Mouse (Mus musculus): ENCODE measurements around the gene Ephx1.
"Not testable (repeated sequence)": the region's sequence is repeated elsewhere in the genome, so short reads cannot be mapped to it uniquely, and the experiment has no call there.

Ephx1 gene

GRCm38 (mm10) chr1:180936610-180937398 is 83.9 kb downstream of the Ephx1 start:
- not testable (repeated sequence) for DNase-seq (ENCODE audit: low spot score)

GRCm38 (mm10) chr1:180934467-180935419 is 86.0 kb downstream of the Ephx1 start, which contains the start of gene Lefty1:
Gene Lefty1, plus strand, starts transcription at chr1:180935022.
- no peak for DNase-seq (ENCODE audit: low spot score)

- no peak for DNase-seq (ENCODE audit: low spot score)
Observed at GRCm38 (mm10) chr1:180933659-180934058, 87.0 kb downstream of the Ephx1 start.

- DNase-seq (ENCODE audit: low spot score), result no peak
Observed at GRCm38 (mm10) chr1:180931106-180931505, 89.6 kb downstream of the Ephx1 start.

- DNase-seq (ENCODE audit: low spot score), result no peak
Observed at GRCm38 (mm10) chr1:180929599-180929998, 91.1 kb downstream of the Ephx1 start.

- DNase-seq (ENCODE audit: low spot score), result no peak
Observed at GRCm38 (mm10) chr1:180926286-180926685, 94.4 kb downstream of the Ephx1 start.

Measured in adipocyte (in vitro differentiated cells).